Comparison of ENCODE assay signal across 8 mouse cellular contexts in genomic region chr11:50632270-50632669, GRCm38 (mm10). TPM values are rescaled to one million over a fixed set of nuclear protein-coding genes. Genes with fewer than 3 reads are reported as not detected.
DNase-seq lines count a peak whose midpoint lies in the region; ATAC-seq and TF ChIP-seq lines count a peak whose summit lies in the region.

No protein-coding gene starts in this region.

- H3K4me3 ChIP-seq in hindbrain, postnatal 0 days (ENCODE audit: low read length) = no peak overlapping the region
- H3K4me3 ChIP-seq in hindbrain, embryonic 11.5 days (ENCODE audit: low read depth, low read length) = no peak overlapping the region
- no peak overlapping the region for H3K4me3 ChIP-seq in heart, adult 2 months
- H3K4me3 ChIP-seq in liver, embryonic 16.5 days (ENCODE audit: low read depth, low read length) = no peak overlapping the region

- H3K4me2 ChIP-seq in hindbrain, postnatal 0 days (ENCODE audit: low read depth, low read length) = no peak overlapping the region
- no peak overlapping the region for H3K4me2 ChIP-seq in hindbrain, embryonic 11.5 days (replicated peaks; ENCODE audit: low read depth, low read length)
- no peak overlapping the region for H3K4me2 ChIP-seq in liver, embryonic 16.5 days (ENCODE audit: low read depth, low read length)

- peaks cover 14% of the 10 kb centered on the region; the same call in 1 of the 2 replicates for H3K4me1 ChIP-seq in hindbrain, postnatal 0 days (ENCODE audit: insufficient read depth, low read length)
- H3K4me1 ChIP-seq in hindbrain, embryonic 11.5 days (replicated peaks; ENCODE audit: control insufficient read depth, insufficient read depth, low read length) = no peaks in the 10 kb centered on the region
- peaks cover 12% of the 10 kb centered on the region for H3K4me1 ChIP-seq in heart, adult 2 months (ENCODE audit: control insufficient read depth, insufficient read depth, low read length)
- H3K4me1 ChIP-seq in liver, embryonic 16.5 days (ENCODE audit: control insufficient read depth, low read depth, low read length) = no peaks in the 10 kb centered on the region; the same call in 1 of the 2 replicates

- no peak for TF ChIP-seq EP300 in heart, adult 2 months (IDR thresholded peaks at IDR 0.05; ENCODE audit: insufficient read depth, low read depth, low read length)

- H3K27me3 ChIP-seq in hindbrain, postnatal 0 days (ENCODE audit: insufficient read depth, low read length) = no peaks in the 10 kb centered on the region
- no peaks in the 10 kb centered on the region for H3K27me3 ChIP-seq in hindbrain, embryonic 11.5 days (ENCODE audit: control insufficient read depth, insufficient read depth, low read length)
- H3K27me3 ChIP-seq in heart, adult 2 months (ENCODE audit: control insufficient read depth, insufficient read depth, low read length) = no peaks in the 10 kb centered on the region
- H3K27me3 ChIP-seq in liver, embryonic 16.5 days (ENCODE audit: control insufficient read depth, insufficient read depth, low read depth, low read length) = no peaks in the 10 kb centered on the region

- peak; percentile 67; the same call in 1 of the 2 replicates for ATAC-seq in hindbrain, postnatal 0 days
- ATAC-seq in hindbrain, embryonic 11.5 days (ENCODE audit: low FRiP score) = no peak
- ATAC-seq in liver, embryonic 16.5 days (ENCODE audit: low read depth) = peak; percentile 39; the same call in 1 of the 2 replicates

- no peak for TF ChIP-seq CTCF in hindbrain, postnatal 0 days (IDR thresholded peaks at IDR 0.05; ENCODE audit: low read depth)
- no peak for TF ChIP-seq CTCF in heart, adult 2 months (IDR thresholded peaks at IDR 0.05)

- peak; percentile 62 for DNase-seq in hindbrain, postnatal 0 days (ENCODE audit: low spot score)
- DNase-seq in hindbrain, embryonic 11.5 days (ENCODE audit: low spot score) = no peak
- peak; percentile 92 for DNase-seq in cerebellum, adult 9-11 months
- DNase-seq in heart, adult 2 months = peak; percentile 85 to 89
- peak; percentile 74 to 81 for DNase-seq in kidney, postnatal 4 days
- DNase-seq in right cerebral cortex, postnatal 14 days = peak; percentile 63
- DNase-seq in B cell, adult 2 months = no peak

- WGBS in hindbrain, postnatal 0 days = 35% methylated on average over 4 of the region's 4 CpGs
- WGBS in hindbrain, embryonic 11.5 days = 69% methylated on average over 4 of the region's 4 CpGs
- WGBS in heart, adult 2 months = 1% methylated on average over 4 of the region's 4 CpGs
- WGBS in liver, embryonic 16.5 days (ENCODE audit: insufficient replicate concordance) = 24% methylated on average over 4 of the region's 4 CpGs

- no peak for TF ChIP-seq POLR2A in heart, adult 2 months (IDR thresholded peaks at IDR 0.05; ENCODE audit: insufficient read depth, low read depth, low read length)

- no peak overlapping the region for H3K27ac ChIP-seq in hindbrain, postnatal 0 days
- H3K27ac ChIP-seq in hindbrain, embryonic 11.5 days (ENCODE audit: low read depth, low read length) = no peak overlapping the region
- H3K27ac ChIP-seq in heart, adult 2 months = peak overlapping the region; percentile 40; the same call in 1 of the 2 replicates
- no peak overlapping the region for H3K27ac ChIP-seq in liver, embryonic 16.5 days (ENCODE audit: low read length)

- intact Hi-C loops in heart, adult 2 months (cut with DNase I) = loop anchor here (2.0 to 5.0 kb wide), 2 partner anchors 17 to 40 kb away; no protein-coding TSS in a partner anchor

- H3K79me2 ChIP-seq in heart, adult 2 months (replicated peaks; ENCODE audit: control insufficient read depth, insufficient read depth, low read length) = no peaks in the 10 kb centered on the region

- no peaks in the 10 kb centered on the region for H3K9me3 ChIP-seq in hindbrain, postnatal 0 days (ENCODE audit: low read length)
- no peaks in the 10 kb centered on the region for H3K9me3 ChIP-seq in hindbrain, embryonic 11.5 days (ENCODE audit: control insufficient read depth, low read length)
- H3K9me3 ChIP-seq in liver, embryonic 16.5 days (replicated peaks; ENCODE audit: control insufficient read depth, low read length) = no peaks in the 10 kb centered on the region

- no peak overlapping the region for H3K9ac ChIP-seq in hindbrain, postnatal 0 days (replicated peaks; ENCODE audit: low read length)
- H3K9ac ChIP-seq in hindbrain, embryonic 11.5 days (ENCODE audit: low read depth, low read length) = no peak overlapping the region
- H3K9ac ChIP-seq in heart, adult 2 months (ENCODE audit: low read depth, low read length) = no peak overlapping the region
- no peak overlapping the region for H3K9ac ChIP-seq in liver, embryonic 16.5 days (ENCODE audit: low read depth, low read length)

- H3K36me3 ChIP-seq in hindbrain, postnatal 0 days (ENCODE audit: insufficient read depth, low read length) = no peaks in the 10 kb centered on the region
- no peaks in the 10 kb centered on the region for H3K36me3 ChIP-seq in hindbrain, embryonic 11.5 days (ENCODE audit: control insufficient read depth, insufficient read depth, low read length)
- H3K36me3 ChIP-seq in heart, adult 2 months (ENCODE audit: control insufficient read depth, insufficient read depth, low read length) = no peaks in the 10 kb centered on the region
- no peaks in the 10 kb centered on the region for H3K36me3 ChIP-seq in liver, embryonic 16.5 days (ENCODE audit: control insufficient read depth, insufficient read depth)

RNA-seq across cellular contexts. Expression of gene Adamts2, which starts 30.4 kb away (rescaled TPM):
- total RNA-seq in hindbrain, postnatal 0 days (2014; rRNA removed) = 15.1 and 17.1 TPM in 2 replicates
- 4.8 and 5.8 TPM in 2 replicates for polyA plus RNA-seq in hindbrain, postnatal 0 days (2015; fragmentation: Nextera tagmentation; extraction: Ambion mirVana)
- 1.8 and 2.4 TPM in 2 replicates for polyA plus RNA-seq in hindbrain, embryonic 11.5 days (2014; fragmentation: Nextera tagmentation; extraction: Ambion mirVana)
- total RNA-seq in heart, adult 2 months (2021) = 10 to 100 TPM in 1 of 2 experiments, 1 to 10 TPM in 1; 8.0 to 10.6 TPM
- 14.4 and 18.9 TPM in 2 replicates for polyA plus RNA-seq in heart, adult 2 months (2012; rRNA removed)
- polyA plus RNA-seq in liver, embryonic 16.5 days (2015; fragmentation: Nextera tagmentation; extraction: Ambion mirVana) = 1.3 and 1.6 TPM in 2 replicates

Comparison
In these comparisons a context has a peak if more than half of its experiments do, and no peak if none do; other contexts are left out.
1. DNase-seq: peak in hindbrain, postnatal 0 days (single experiment), cerebellum, adult 9-11 months (single experiment), heart, adult 2 months (2 of 2), kidney, postnatal 4 days (2 of 2) and right cerebral cortex, postnatal 14 days (single experiment); none in hindbrain, embryonic 11.5 days (single experiment) and B cell, adult 2 months (0 of 2).